Mouse (Mus musculus) lung, postnatal 0 days (tissue): ENCODE measurements around the gene Tmprss13.

Source experiments
- CTCF ChIP-seq: IDR thresholded peaks from 2 replicates; pipeline ENCODE4 v1.5.1; 2016; ENCODE audit warnings: antibody characterized with exemption, mild to moderate bottlenecking
- EP300 ChIP-seq: IDR thresholded peaks from 2 replicates; pipeline ENCODE4 v1.6.1; 2016; ENCODE audit warnings: antibody characterized with exemption, mild to moderate bottlenecking, control low read depth

DNA sequence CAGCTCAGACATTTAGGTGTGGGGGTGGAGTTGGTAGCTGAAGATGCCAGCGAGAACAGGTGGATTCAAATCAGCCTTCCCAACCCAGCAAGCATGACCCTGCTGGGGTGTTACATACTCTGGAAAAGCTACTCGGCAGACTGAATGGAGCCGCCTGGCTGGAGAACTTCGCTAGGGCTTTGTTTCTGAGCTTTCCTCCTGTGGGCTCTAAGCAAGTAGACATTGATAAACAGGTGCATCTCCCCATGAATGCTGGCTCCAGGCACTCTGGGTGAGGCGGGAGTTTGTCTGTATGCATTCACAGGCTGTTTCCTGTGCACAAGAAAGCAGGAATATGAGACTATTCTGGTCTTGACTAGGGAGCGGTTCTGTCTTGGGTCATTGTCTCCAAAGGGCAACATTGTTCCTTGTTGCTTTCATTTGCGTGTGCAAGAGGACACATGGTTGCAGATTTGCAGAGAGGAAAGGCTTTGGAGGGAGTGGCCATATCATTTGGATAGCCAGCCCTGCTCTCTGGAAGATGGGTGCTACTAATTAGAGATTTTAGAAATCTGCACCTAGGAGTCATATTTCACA lies 44.8 kb downstream of the Tmprss13 start:
- TF ChIP-seq CTCF (no peak), EP300 (no peak)
